Mouse (Mus musculus) lung, adult 18-20 months (tissue): ENCODE data around the gene Itga10.
"Not testable (repeated sequence)": the region's sequence is repeated elsewhere in the genome, so short reads cannot be mapped to it uniquely, and the experiment has no call there.

ENCODE experiments used
- DNase-seq, 2 experiments: peaks; one replicate each; pipeline ENCODE4 v3.0.0; 2022; ENCODE audit warnings: mixed read lengths in 2 of 2

The Itga10 gene

DNA sequence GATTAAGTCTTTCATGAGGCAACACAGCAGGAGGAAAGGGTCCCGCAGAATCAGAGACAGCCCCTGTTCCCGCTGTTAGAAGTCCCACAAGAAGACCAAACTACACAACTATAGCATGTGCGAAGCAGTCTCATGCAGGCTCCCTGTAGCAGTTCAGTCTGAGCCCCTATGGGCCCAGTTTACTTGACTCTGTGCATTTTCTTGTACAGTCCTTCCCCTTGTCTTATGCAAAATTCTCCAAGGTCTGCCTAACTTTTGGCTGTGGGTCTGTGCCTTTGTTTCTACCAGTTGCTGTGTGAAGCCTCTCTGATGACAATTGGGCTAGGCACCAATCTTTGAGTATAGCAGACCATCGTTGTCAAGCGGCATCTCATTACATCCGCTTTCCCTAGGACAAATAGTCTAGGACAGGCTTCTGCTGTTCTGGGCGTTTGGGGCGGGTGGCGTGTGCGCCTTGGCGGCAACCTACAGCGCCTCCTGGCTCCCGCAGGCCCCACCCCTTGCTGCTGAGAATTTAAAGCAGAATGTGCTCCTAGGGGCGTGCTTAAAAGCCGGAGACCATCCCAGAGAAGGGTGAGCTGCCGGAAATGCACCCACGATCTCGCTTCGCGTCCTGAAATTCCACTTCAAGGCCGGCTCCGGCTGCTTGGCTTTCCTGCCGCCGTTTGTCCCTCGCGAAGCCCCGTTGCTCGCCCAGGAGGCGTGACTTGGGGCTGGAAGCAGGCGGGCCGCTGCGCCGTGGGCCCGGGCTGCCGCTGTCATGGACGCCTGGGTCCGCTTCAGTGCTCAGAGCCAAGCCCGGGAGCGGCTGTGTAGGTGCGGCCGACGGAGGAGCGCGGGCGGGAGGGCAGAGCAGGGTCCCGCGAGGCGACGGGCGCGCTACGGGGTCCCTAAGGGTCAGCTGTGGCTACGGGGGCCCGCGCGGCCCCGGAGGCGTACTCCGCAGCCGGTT lies 10.2 kb upstream of the Itga10 start, which contains the start of the genes Pex11b and Gm42957:
Gene Pex11b, plus strand, starts transcription at position 449 of the 952 bp plus-strand sequence.
Gene Gm42957, plus strand, starts transcription at position 547 of the 952 bp plus-strand sequence.
- DNase-seq = peak; percentile 88 to 91

DNA sequence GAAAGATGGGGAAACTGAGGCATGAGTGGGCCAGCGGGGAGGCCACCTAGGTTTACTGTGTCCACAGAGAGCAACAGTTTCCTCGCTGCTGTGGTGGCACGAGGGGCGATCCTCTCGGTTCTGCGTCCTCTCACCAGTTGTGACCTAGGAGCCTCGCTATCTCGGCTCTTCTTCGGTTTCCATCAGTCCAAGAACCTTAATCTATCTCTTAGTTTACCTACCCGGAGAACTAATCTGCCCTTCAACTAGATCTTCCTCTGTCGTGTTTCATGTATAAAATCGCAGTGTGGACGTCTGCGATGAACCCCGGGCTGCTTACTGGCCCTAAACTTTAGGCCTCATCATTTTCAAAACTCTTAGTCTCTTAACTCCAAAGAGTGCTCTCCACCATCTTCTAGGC lies 9.5 kb upstream of the Itga10 start:
- DNase-seq = no peak

DNA sequence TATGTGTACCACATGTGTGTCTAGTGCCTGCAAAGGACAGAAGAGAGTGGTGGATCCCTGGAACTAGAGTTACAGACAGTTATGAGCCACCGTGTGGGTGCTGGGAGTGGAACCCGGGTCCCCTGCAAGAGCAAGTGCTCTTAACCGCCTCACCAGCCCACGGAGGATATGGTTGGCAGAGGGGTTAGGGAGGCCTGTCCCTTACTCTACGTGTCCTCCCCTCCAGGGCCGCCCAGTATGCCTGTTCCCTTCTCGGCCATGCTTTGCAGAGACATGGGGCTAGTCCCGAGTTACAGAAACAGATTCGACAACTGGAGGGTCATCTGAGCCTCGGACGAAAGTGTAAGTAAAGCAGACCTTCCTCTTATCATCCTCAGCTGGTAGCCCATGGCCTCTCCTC lies 8.9 kb upstream of the Itga10 start:
- no peak for DNase-seq

DNA sequence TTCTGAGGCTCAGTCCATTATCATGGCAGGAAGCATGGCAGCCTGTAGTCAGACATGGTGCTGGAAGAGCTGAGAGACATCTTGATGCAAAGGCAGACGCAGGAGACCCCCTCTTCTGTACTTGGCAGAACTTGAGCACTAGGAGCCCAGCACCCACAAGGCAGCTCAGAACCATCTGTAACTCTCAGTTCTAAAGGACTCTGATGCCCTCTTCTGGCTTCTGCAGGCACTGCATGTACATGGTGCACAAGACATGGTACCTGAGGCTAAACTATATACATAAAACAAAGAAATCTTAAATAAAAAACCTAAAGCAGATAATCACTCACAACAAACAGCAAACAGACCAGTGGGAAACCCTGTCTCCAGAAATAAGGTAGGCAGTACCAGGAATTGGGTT lies 6.2 kb upstream of the Itga10 start:
- peak; percentile 65 to 74 for DNase-seq

DNA sequence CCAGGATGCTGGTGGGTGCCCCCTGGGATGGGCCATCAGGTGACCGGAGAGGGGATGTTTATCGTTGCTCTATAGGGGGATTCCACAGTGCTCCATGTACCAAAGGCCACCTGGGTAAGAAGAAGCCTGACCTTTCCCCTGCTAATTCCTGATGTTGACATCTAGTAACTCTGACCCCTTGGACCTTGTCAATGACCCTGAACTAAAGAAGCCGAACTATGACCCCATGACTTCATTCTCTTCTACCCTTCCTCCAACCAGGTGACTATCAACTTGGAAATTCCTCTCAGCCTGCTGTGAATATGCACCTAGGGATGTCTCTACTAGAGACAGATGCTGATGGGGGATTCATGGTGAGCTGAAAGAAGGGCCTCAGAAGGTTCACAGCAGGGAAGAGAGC lies 2.0 kb downstream of the Itga10 start:
- DNase-seq = no peak

DNA sequence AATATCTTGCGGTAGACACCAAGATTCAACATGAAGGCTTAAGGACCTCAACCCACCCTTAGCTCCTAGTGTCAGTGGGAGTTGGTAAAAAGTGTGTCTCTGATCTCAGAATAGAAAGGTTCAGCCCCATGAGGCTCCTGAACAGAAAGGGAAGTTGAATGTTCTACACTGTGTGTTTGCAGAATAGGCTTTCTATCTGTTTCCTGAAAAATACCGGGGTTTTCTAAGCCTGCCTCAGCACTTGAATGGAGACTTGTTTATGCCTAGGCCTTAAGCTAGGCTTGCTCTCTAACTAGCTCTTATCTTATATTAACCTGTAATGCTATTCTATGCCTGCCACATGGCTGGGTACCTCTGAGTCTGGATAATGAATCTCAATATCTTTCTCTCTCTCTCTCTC lies 15.5 kb downstream of the Itga10 start:
- no peak for DNase-seq

DNA sequence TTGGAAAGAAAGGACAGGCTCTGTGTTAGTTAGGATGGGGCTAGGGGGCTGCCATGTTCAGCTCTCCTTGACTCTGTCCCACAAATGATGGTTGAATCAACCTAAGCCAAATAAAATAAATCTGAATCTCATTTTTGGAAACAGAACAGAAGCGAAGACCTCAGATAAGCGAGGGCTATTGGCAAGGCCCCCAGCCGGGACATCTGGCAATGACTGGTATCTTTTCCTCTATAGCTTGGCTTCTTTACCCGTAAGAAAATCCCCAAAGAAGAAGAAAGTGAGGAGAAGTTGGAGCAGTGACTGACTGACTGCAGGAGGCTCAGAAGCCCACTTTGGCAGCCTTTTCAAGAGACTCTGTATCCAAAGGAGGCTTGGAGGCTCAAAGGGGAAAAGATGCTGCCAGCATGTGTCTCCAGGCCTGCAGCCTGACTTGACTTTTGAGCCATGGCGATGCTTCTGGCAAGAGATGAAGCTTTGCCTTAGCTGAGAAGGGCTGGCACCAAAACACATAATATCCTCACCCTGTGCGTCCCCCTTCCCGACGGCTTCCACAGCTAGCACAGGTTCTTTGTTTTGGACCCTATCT lies 17.4 kb downstream of the Itga10 start:
- DNase-seq = no peak

DNA sequence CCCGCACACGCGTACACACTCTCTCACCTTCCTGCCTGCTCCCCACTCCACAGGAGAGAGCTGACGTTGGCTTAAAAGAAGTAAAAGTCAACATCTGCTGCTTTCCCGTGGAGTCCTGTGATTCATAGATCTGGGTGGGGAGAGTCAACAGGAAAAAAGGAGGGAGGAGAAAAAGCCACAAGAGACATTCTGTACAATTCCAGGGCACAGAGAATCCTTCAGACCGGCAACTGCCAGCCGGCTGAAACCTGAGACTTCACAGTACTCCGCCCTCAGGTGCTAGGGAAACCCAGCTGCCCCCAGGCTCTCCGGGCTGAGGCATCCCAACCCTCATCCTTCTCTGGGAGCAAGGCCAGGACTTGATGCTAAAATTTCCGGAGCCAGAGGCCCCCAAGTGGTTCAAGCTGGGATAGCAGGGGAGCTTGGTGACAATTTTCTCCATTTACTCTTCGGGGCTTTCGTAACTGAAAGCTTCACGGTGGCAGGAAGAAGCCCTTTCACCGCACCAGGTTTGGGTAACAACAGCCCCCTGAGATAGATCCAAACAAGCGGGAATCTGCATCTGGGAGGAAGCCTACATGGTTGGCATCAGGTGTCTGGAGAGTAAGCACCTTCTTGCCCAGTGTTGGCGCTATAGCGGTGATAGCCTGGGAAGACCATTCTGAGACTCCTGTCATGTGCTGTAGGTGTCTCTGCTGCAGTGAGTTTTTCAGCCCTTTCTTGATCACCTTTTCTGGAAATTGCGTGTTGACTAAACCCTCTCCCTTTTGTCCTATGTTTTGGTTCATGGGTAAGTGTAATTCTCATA lies 18.3 kb downstream of the Itga10 start:
- peak; percentile 80 to 86 for DNase-seq

DNA sequence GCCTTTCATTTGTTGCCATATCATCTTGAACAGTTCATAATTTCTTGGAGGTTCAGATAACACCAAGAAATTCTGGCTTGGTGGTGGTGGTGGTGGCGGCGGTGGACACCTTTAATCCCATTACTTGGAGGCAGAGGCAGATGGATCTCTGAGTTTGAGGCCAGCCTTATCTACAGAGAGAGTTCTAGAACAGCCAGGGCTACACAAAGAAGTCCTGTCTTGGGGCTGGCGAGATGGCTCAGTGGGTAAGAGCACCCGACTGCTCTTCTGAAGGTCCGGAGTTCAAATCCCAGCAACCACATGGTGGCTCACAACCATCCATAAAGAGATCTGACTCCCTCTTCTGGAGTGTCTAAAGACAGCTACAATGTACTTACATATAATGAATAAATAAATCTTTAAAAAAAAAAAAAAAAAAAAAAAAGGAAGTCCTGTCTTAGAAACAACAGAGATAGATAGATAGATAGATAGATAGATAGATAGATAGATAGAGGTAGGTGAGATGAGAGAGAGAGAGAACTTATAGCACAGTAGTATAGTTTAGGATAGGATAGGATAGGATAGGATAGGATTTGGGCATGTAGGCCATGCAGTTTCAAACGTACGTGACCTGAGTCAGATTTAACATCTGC lies 20.5 kb downstream of the Itga10 start:
- DNase-seq = not testable (repeated sequence)

DNA sequence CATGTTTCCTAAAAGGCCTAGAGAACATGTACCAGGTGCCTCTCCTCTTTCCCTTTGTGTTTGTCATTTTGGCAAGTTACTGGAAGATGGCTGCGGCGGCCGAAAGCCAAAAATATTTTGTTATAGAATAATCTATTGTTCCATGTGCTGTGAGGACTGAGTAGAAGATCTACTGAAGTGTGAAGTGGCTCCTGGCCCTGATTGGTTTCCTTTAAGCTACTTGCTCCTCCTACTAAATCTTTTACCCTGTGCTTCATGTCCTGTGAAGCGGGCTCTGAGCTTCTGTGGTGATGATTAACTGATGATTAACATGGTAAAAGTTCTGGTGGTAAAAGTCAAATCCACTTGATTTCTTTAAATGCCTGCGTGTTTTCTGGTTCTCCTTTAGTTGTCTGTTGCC lies 21.5 kb downstream of the Itga10 start:
- no peak for DNase-seq

DNA sequence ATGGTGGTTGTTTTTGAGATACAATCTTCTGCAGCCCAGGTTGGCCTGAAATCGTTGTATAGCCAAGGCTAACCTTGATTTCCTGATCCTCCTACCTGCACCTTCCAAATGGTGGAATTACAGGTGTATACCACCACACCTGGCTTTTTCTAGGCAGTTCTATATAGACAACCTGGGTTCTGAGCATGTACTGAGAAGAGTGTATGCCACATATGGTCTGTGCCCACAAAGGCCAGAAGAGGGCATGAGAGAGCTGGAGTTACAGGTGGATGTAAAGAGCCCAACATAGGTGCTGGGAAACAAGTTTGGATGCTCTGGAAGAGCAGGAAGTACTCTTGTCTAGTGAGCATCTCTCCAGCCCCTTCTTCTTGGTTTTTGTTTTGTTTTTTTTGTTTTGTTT lies 21.9 kb downstream of the Itga10 start:
- DNase-seq = peak; percentile 20 to 33

DNA sequence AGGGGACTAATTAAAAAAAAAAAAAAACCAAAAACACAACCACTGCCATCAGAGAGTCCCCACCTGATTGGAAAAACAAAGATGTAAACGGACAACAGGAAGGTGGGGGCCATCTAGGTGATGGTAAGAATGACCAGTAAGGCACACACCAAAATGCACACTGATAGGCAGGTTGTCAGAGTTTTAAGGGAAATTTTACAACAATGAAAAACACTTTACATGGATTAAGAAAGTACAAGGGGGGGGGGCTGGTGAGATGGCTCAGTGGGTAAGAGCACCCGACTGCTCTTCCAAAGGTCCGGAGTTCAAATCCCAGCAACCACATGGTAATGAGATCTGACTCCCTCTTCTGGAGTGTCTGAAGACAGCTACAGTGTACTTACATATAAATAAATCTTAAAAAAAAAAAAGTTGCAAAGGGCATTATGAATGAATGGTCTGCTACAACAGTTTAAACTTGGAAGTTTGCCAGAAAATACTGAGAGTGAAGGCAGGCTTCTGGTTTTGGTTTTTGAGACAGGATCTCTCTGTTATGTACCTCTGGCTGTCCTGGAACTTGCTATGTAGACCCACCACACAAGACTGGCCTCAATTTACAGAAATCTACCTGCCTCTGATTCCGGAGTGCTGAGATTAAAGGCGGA lies 23.2 kb downstream of the Itga10 start:
- DNase-seq = no peak

DNA sequence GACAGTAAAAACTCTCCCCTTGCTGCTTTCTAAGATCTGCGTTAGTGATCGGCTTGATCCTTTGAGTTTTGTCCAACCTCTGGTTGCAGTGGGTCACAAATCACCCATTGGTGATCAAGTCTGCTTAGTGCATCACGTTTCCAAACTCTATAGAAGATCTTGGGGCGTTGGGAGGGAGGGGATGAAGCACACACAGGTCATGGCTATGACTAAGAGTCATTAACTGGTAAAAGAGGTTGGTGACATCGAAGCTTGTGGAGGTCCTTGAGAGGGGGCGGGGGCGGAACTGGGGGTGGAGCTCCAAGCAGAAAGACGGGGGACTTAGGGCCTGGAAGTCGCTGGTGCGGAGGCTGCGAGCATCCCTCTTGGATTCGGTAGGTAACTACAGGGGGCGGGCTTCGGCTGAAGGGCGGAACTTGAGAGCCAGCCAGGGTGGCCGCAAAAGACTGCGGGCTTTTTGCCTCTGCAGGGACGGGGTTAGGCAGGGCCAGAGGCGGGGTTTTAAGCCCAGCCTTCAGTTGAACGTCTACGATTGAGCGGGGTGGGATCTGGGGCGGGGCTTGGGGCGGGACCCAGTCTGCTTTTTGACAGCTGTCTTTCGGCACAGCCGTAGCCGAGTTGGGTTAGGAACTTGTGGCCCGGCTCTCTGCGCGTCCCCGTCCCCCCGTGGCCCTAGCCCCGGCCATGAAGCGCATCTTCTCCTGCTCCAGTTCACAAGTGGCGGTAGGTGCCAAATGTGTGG lies 24.5 kb downstream of the Itga10 start, which contains the start of gene Ankrd35:
Gene Ankrd35, plus strand, starts transcription at position 405 of the 742 bp plus-strand sequence.
- peak; percentile 89 to 91 for DNase-seq

DNA sequence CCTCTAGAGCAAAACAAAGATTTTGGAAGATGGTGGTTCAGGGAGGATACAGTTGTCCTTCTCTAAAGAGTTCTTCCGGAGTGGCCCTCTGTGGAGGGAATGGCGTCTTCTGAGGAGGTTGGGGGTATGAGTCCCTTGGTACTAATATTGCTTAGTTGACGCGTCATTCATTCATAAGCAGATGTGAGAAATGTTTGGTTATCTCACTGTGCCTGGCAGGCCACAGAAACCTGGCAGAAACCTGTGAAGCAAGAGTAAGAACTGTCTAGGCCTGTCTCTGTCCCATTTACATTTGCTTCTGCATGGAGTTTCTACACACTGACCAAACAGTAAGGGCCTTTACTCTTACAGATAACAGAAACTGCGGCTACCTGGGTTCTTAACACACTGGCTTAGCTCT lies 26.1 kb downstream of the Itga10 start:
- DNase-seq = no peak

DNA sequence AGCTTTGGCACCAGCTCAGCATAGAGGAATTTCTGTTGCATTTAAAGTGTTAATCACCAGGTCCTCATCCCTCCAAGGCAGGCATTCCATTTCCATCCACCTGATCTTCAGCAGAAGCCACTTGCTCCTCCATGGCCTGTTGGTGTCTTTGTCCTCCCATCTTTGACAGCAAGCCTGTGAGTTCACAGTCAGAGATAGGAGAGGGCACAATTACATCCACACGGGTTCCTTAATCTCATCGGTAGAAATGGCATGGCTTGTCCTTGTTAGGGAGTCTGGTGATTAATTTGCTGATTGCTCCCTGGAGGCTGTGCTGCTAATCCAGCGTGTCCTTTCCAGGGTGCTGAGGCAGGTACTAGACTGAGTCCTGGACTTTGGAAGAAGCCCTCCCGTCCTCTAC lies 28.1 kb downstream of the Itga10 start:
- no peak for DNase-seq

DNA sequence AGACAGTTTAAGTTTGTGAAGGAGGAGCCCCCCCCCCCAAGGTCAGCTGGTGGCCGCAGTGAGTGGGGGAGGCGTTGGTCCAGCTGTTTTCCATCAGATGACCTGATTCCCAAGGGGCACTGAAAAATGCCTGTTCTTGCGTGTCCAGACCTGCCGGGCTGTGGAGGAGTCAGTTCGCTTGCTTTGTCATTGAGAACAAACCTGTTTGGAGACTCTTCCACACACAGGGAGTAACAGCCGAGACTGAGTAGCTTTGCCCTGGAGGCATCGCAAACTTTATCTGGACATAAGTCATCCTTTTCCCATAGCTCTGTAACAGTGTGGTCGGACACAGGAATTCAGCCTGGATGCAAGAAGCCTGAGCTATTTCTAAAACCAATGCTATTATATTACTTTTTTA lies 29.1 kb downstream of the Itga10 start:
- DNase-seq = no peak

DNA sequence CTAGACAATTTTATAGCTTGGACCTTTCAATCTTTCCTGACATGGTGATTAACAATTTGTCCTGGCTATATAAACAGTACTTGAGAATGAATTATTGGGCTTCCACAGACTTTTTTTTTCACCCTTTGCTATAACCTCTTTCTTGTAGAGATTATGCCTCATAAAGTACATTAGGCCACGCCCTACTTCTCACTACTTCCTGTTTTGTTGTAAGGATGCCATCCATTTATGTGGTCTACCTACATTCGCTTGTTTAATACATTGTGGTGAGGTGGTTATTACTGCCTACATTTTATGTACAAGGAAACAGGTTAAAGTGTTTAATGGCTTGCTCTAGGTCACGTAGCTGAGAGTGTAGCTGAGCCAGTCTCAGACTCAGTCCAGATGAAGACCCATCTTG lies 29.8 kb downstream of the Itga10 start:
- DNase-seq = no peak

DNA sequence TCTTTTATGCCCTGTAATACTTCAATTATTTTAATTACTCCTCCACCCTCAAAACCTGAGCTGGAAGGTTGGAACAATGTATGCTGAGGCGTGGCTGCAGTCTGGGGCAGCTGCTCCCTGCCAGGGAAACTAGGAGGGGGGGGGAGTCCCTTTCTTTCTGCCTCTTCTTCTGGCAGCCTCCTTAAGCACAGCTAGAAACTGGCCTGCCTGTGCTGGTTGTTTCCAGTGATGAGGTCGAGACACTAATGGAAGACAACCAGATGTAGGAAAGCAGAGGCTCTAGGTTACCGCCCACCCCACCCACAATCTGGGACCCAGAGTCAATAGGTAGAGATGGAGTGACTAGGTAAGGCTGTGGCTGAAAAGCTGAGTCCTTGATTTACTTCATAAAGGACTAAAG lies 30.3 kb downstream of the Itga10 start:
- DNase-seq = no peak

DNA sequence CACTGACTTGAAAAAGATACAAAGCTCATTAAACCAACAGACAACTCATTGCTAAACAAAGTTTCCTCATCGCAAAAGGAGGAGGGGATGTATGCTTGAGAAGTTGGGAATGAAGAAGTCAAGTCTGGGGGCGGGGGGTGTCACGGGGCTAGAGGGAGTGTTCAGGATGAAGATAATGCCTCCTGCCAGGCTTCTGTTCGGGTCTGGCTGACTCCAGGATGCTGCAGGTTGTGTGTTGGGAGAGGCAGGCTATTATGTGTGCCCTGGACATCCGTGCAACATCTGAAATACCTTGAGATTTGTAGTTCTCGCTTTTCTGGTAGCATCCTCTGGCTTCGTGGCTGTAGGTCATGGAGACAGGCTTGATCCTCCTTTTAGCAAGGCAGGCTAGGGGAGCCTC lies 33.1 kb downstream of the Itga10 start:
- DNase-seq = no peak

DNA sequence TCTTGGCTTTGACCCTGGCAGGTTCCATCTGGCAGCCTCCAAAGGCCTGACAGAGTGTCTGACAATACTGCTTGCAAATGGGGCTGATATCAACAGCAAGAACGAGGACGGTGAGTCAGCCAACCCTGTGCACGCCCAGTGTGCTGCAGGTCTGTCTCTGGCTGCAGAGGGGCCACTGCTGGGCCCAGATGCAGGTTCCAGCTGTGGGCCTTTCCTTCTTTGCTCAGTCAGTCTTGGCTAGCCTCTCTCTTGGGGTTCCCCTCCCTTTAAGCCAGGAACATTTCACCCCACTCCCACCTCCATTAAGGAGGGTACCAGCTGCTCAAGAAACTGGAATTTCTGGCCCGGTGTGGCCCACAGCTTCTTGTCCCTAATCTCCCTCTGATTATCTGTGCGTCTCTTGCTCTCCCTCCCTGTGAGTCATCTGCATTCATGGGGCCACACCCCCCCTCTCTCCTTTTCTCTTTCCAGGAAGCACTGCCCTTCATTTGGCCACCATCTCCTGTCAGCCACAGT lies 33.8 kb downstream of the Itga10 start:
- no peak for DNase-seq

DNA sequence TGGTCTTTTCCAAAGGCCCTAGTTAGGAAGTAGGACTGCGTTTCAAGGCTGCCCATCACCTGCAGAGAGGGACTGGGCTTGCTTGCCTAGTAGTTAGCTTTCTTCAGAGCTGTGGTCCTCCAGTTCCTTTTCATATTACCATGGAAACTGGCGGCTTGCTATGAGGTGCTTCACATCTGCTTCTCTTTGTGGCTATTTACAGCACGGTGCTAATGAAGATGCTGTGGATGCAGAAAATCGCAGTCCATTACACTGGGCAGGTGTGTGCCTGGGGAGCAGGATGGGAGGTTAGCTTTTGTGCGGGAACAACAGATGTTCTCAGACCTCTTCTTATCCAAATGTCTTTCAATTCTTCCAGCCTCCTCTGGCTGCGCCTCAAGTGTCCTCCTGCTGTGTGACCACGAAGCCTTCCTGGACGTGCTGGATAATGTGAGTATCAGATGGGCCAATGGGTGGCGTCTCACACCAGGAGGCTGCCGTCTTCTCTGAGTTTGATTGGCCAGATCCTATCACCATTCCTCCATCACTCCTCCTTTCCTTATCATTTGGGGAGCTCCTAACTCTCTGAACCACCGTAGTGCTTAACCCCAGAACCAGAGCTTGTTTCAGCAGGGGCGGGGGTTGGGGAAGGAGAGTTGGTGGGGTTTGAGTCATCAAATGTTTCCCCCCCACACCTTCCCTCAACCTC lies 35.0 kb downstream of the Itga10 start:
- DNase-seq = no peak
